Mouse (Mus musculus): ENCODE measurements around the gene Spats2l. TPM values are rescaled to one million over a fixed set of nuclear protein-coding genes. Genes with fewer than 3 reads are reported as not detected.

The Spats2l gene
- polyA plus RNA-seq, 1 experiment from 2014 or later, result 46.7 TPM

DNA sequence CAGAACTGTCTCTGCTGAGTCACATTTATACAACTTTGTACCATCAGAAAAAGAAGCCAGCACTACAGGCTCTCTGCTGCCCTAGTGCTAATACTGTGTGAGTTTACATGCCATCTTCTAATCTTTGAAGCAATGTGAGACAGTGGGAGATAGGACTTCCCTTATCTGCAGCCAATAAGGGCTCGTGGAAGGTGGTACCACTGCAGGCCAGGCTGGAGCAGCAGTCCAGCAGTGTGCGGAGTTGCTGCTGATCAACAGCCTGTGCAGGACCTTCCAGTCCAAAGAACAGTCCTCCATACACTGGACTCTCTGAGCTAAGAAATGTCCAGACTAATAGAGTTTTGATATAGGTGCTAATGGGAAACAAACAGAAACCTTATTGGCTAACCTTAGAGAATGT lies 59.2 kb downstream of the Spats2l start:
- H3K9me3 ChIP-seq (ENCODE audit: control insufficient read depth, low read length), result no peaks in the 10 kb centered on the region
- no peak overlapping the region for H3K9ac ChIP-seq (ENCODE audit: low read length)
- no peaks in the 10 kb centered on the region for H3K36me3 ChIP-seq (ENCODE audit: control insufficient read depth, insufficient read depth, low read length)
- DNase-seq (ENCODE audit: low spot score) (no peak), ATAC-seq (ENCODE audit: insufficient number of reproducible peaks, low FRiP score, low TSS enrichment, low read depth) (no peak)
- H3K4me1 ChIP-seq (ENCODE audit: control insufficient read depth, insufficient read depth, low read length), result no peaks in the 10 kb centered on the region
- no peak overlapping the region for H3K4me3 ChIP-seq (ENCODE audit: low read depth, low read length)
- H3K27ac ChIP-seq (replicated peaks; ENCODE audit: low read depth, low read length), result no peak overlapping the region
- no peaks in the 10 kb centered on the region for H3K27me3 ChIP-seq (ENCODE audit: control insufficient read depth, insufficient read depth, low read length)
- 85% methylated on average over 2 of the region's 2 CpGs for WGBS
- no peak overlapping the region for H3K4me2 ChIP-seq (ENCODE audit: low read depth, severe bottlenecking)

DNA sequence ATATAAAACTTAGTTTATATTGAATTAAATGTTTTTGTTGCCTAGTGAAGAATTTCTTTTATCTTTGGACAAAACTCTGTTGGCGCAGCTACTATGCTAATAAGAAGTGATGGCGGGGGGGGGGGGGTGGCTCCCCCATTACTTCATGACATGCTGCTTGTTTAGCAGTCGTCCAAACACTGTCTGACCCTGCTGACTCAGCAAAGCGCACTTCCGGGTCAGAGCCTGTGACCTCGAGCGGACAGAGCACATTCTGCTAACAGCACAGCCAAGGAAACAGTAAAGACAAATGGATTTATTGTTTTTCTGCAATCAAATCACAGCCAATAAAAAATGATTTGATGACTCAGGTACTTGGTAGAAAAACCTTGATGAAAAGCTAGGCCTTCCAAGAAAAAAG lies 61.2 kb downstream of the Spats2l start:
- Histone ChIP-seq H3K4me2 (ENCODE audit: low read depth, severe bottlenecking) (no peak overlapping the region), H3K9me3 (ENCODE audit: control insufficient read depth, low read length) (no peaks in the 10 kb centered on the region), H3K27me3 (ENCODE audit: control insufficient read depth, insufficient read depth, low read length) (no peaks in the 10 kb centered on the region), H3K4me3 (ENCODE audit: low read depth, low read length) (no peak overlapping the region), H3K4me1 (ENCODE audit: control insufficient read depth, insufficient read depth, low read length) (no peaks in the 10 kb centered on the region), H3K27ac (replicated peaks; ENCODE audit: low read depth, low read length) (no peak overlapping the region), H3K36me3 (ENCODE audit: control insufficient read depth, insufficient read depth, low read length) (no peaks in the 10 kb centered on the region), H3K9ac (ENCODE audit: low read length) (no peak overlapping the region)
- 61% methylated on average over 7 of the region's 7 CpGs for WGBS
- ATAC-seq (ENCODE audit: insufficient number of reproducible peaks, low FRiP score, low TSS enrichment, low read depth) (no peak), DNase-seq (ENCODE audit: low spot score) (no peak)

DNA sequence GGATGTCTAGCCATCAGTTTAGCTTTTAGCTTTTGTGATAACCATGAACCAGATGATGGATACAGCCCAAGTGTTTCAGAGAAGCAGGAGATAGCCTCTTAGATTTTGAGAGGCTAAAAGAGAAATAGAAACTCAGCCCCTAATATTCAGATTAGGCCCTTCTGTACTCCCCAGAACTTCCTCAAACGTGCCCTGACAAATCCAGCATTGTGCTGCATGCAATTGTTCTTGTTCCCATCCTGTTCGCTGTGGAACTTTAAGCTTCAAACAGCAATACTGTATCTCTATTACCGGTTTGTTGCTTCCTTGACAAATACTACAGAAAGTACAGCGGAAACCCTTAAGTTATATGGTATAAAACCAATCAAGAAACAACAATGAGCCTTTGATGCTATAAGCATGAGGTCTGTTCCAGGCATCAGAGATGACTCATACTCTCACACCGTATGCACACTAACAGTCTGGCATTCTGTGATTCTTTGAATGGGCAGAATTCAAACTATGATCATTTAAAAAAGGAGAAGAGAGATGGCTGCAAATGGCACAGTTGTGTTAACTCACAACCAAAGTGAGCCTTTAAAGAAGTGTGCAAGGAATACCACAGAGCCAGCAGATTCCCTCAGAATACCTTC lies 62.8 kb downstream of the Spats2l start:
- Histone ChIP-seq H3K27me3 (ENCODE audit: control insufficient read depth, insufficient read depth, low read length) (no peaks in the 10 kb centered on the region), H3K9ac (ENCODE audit: low read length) (no peak overlapping the region), H3K36me3 (ENCODE audit: control insufficient read depth, insufficient read depth, low read length) (no peaks in the 10 kb centered on the region), H3K27ac (replicated peaks; ENCODE audit: low read depth, low read length) (no peak overlapping the region), H3K4me1 (ENCODE audit: control insufficient read depth, insufficient read depth, low read length) (no peaks in the 10 kb centered on the region), H3K4me3 (ENCODE audit: low read depth, low read length) (no peak overlapping the region), H3K9me3 (ENCODE audit: control insufficient read depth, low read length) (no peaks in the 10 kb centered on the region), H3K4me2 (ENCODE audit: low read depth, severe bottlenecking) (no peak overlapping the region)
- WGBS, result 83% methylated on average over 5 of the region's 5 CpGs
- ATAC-seq (ENCODE audit: insufficient number of reproducible peaks, low FRiP score, low TSS enrichment, low read depth) (no peak), DNase-seq (ENCODE audit: low spot score) (no peak)

DNA sequence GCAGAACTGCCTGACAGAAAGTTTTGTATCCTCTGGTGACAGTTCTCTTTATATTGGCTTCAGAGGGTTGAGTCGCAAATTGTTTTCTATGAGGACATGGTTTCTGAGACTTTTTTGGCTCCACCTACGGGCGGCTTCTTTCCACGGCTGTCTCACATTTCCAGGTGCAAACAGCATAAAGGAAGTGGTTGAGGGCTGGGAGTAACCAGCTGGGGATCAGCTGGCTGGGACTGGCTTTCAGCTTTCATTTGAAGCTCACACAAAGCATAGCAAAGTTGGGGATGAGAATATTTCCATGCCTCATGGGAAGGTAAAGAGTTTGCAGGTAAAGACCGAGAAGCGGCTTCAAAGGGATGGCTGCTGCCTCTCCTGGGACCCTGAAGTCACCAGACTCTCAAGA lies 65.9 kb downstream of the Spats2l start:
- peaks cover 3% of the 10 kb centered on the region; the same call in 1 of the 2 replicates for H3K4me1 ChIP-seq (ENCODE audit: control insufficient read depth, insufficient read depth, low read length)
- H3K27ac ChIP-seq (replicated peaks; ENCODE audit: low read depth, low read length), result no peak overlapping the region
- no peak overlapping the region for H3K9ac ChIP-seq (ENCODE audit: low read length)
- ATAC-seq (ENCODE audit: insufficient number of reproducible peaks, low FRiP score, low TSS enrichment, low read depth) (no peak), DNase-seq (ENCODE audit: low spot score) (no peak)
- no peaks in the 10 kb centered on the region for H3K36me3 ChIP-seq (ENCODE audit: control insufficient read depth, insufficient read depth, low read length)
- H3K9me3 ChIP-seq (ENCODE audit: control insufficient read depth, low read length), result no peaks in the 10 kb centered on the region
- 78% methylated on average over 6 of the region's 6 CpGs for whole genome bisulfite sequencing
- H3K27me3 ChIP-seq (ENCODE audit: control insufficient read depth, insufficient read depth, low read length), result no peaks in the 10 kb centered on the region
- H3K4me2 ChIP-seq (ENCODE audit: low read depth, severe bottlenecking), result no peak overlapping the region
- no peak overlapping the region for H3K4me3 ChIP-seq (ENCODE audit: low read depth, low read length)

DNA sequence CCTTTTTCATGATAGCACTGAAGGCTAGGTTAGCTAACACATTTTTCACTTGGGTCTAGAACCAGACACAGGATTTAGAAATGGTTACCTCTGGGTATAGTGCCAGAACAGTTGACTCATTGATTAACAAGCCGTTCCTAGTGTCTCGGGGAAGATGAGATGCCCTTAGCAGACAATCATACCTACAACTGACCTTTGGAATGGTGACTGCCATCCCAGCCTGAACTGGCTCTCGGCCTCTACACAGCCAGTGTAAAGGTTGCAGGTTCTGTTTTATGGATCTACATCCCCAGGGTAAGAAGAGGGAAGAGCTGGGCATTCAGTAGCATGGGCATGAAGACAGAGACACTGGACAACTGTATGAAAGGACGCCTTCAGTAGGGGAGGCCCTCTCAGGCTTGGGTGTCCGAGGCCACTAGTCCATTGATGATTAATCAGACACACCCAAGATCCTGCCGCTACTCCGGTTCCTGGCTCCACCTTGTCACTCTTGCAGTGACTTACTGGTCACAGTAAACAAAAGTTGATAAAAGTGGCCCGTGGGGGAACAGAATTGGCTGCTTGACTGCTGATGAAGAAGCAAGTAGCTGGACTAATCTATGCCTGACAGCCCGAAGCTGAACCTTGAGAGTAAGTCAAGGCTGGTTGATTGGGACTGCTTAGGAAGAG lies 71.2 kb downstream of the Spats2l start:
- Histone ChIP-seq H3K9ac (ENCODE audit: low read length) (no peak overlapping the region), H3K9me3 (ENCODE audit: control insufficient read depth, low read length) (no peaks in the 10 kb centered on the region), H3K4me2 (ENCODE audit: low read depth, severe bottlenecking) (no peak overlapping the region), H3K27me3 (ENCODE audit: control insufficient read depth, insufficient read depth, low read length) (no peaks in the 10 kb centered on the region), H3K27ac (replicated peaks; ENCODE audit: low read depth, low read length) (no peak overlapping the region), H3K4me1 (ENCODE audit: control insufficient read depth, insufficient read depth, low read length) (peaks cover 5% of the 10 kb centered on the region; the same call in 1 of the 2 replicates), H3K36me3 (ENCODE audit: control insufficient read depth, insufficient read depth, low read length) (no peaks in the 10 kb centered on the region), H3K4me3 (ENCODE audit: low read depth, low read length) (no peak overlapping the region)
- no peak for ATAC-seq (ENCODE audit: insufficient number of reproducible peaks, low FRiP score, low TSS enrichment, low read depth)
- 89% methylated on average over 9 of the region's 9 CpGs for WGBS
- no peak for DNase-seq (ENCODE audit: low spot score)

DNA sequence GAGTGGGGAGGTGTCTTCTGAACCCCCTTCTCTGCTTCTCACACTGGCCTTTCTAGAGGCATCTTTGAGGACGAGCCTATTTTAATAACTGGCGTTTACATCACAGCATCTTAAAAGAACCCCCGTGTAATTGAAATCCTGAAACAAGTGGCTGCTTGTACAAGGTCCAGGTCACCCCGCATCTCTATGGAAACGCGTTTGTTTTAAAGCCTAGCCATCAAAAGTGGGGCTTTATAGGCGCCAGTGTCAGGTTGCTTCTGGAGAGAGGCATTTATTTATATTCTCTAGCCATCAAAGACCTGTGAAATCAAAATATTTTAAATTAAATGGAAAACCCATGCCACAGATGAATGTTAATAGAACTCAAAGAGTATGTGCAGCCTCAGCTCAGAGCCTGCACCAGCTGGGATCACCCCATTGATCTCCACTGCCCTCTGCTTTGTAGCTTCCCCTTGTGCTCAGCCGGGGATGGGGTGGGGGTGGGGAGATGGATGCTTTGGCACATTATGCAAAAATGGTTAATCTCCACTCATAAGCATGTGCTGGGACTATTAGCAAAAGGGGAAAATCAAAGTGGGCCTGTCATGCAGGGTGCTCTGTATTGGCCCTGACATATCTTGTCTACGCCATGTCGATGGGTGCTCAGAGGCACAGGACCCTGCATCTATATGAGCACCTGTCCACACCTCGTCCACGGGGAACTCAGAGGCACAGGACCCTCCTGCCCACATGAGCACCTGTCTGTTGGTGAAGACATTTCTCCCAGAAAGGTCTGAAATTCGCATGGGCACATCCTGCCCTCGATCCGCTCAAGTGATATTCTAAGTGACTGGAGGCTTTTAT lies 73.1 kb downstream of the Spats2l start:
- H3K9me3 ChIP-seq (ENCODE audit: control insufficient read depth, low read length), result no peaks in the 10 kb centered on the region
- H3K4me3 ChIP-seq (ENCODE audit: low read depth, low read length), result no peak overlapping the region
- peaks cover 5% of the 10 kb centered on the region; the same call in 1 of the 2 replicates for H3K4me1 ChIP-seq (ENCODE audit: control insufficient read depth, insufficient read depth, low read length)
- no peaks in the 10 kb centered on the region for H3K36me3 ChIP-seq (ENCODE audit: control insufficient read depth, insufficient read depth, low read length)
- H3K9ac ChIP-seq (ENCODE audit: low read length), result no peak overlapping the region
- DNase-seq (ENCODE audit: low spot score) (no peak), ATAC-seq (ENCODE audit: insufficient number of reproducible peaks, low FRiP score, low TSS enrichment, low read depth) (no peak)
- H3K4me2 ChIP-seq (ENCODE audit: low read depth, severe bottlenecking), result no peak overlapping the region
- H3K27me3 ChIP-seq (ENCODE audit: control insufficient read depth, insufficient read depth, low read length), result no peaks in the 10 kb centered on the region
- WGBS, result 62% methylated on average over 15 of the region's 15 CpGs
- H3K27ac ChIP-seq (replicated peaks; ENCODE audit: low read depth, low read length), result no peak overlapping the region

DNA sequence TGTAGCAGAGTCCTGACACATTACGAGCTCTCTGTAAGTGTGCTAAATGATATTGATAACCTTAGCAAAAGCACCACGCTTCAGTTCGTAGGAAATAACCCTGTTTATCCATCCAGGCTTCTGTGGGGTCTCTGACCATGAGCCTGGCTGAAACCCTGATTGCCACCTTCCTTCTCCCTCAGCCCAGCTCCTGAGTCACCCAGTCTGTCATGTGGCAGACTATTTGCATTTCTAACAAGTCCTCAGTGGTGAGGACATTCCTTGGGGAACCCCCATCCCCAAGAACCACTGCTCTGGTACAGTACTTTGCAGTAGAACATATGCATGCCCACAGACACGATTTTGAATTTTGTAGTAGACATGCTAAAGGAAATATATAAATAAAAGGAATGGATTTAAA lies 75.1 kb downstream of the Spats2l start:
- H3K9me3 ChIP-seq (ENCODE audit: control insufficient read depth, low read length), result no peaks in the 10 kb centered on the region
- no peak overlapping the region for H3K27ac ChIP-seq (replicated peaks; ENCODE audit: low read depth, low read length)

DNA sequence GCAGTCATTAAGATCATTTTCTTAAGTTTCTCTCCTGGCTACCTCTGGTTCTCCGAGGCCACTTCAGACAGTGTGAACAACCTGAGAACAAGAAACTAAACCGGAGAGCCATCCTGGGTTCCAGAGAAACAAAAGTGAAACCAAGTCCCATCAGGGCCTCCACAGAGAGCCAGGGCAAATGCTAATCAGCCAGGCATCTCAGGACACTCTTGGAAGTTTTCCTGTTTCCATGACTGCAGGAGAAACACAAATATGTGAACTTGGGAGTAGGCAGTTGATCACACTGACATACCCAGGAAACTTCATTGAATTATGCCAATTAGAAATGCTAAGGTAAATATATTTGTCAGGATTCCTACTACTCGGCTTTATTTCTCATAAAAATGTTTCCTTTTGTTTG lies 76.0 kb downstream of the Spats2l start:
- ATAC-seq (ENCODE audit: insufficient number of reproducible peaks, low FRiP score, low TSS enrichment, low read depth), result no peak
- Histone ChIP-seq H3K4me2 (ENCODE audit: low read depth, severe bottlenecking) (no peak overlapping the region), H3K9me3 (ENCODE audit: control insufficient read depth, low read length) (no peaks in the 10 kb centered on the region), H3K27ac (replicated peaks; ENCODE audit: low read depth, low read length) (no peak overlapping the region), H3K36me3 (ENCODE audit: control insufficient read depth, insufficient read depth, low read length) (no peaks in the 10 kb centered on the region), H3K4me1 (ENCODE audit: control insufficient read depth, insufficient read depth, low read length) (0 out of 2 replicates have a peak, but pooled peaks cover 5% of the 10 kb centered on the region), H3K9ac (ENCODE audit: low read length) (no peak overlapping the region), H3K4me3 (ENCODE audit: low read depth, low read length) (no peak overlapping the region), H3K27me3 (ENCODE audit: control insufficient read depth, insufficient read depth, low read length) (no peaks in the 10 kb centered on the region)
- DNase-seq (ENCODE audit: low spot score), result no peak
- 76% methylated on average over 3 of the region's 3 CpGs for WGBS

More for the DNA sequence above, 75.1 kb downstream of the Spats2l start:
- Histone ChIP-seq H3K27me3 (ENCODE audit: control insufficient read depth, insufficient read depth, low read length) (no peaks in the 10 kb centered on the region), H3K9ac (ENCODE audit: low read length) (no peak overlapping the region), H3K4me2 (ENCODE audit: low read depth, severe bottlenecking) (no peak overlapping the region), H3K4me3 (ENCODE audit: low read depth, low read length) (no peak overlapping the region), H3K4me1 (ENCODE audit: control insufficient read depth, insufficient read depth, low read length) (peaks cover 5% of the 10 kb centered on the region; the same call in 1 of the 2 replicates), H3K36me3 (ENCODE audit: control insufficient read depth, insufficient read depth, low read length) (no peaks in the 10 kb centered on the region)
- 78% methylated on average over 4 of the region's 4 CpGs for WGBS
- DNase-seq (ENCODE audit: low spot score) (no peak), ATAC-seq (ENCODE audit: insufficient number of reproducible peaks, low FRiP score, low TSS enrichment, low read depth) (no peak)

Measured in limb, embryonic 11.5 days (tissue).